Mouse (Mus musculus) heart, embryonic 11.5 days (tissue): ENCODE data around the gene Rgp1. TPM values are rescaled to one million over a fixed set of nuclear protein-coding genes. Genes with fewer than 3 reads are reported as not detected.

ENCODE experiments used
- ATAC-seq: fragments of 200-750 bp; cut with Nextera tagmentation; replicated peaks from 2 replicates; pipeline ENCODE4 v1.8.0; 2017; ENCODE audit warnings: moderate library complexity; ENCODE audit not compliant: insufficient number of reproducible peaks, low FRiP score, low TSS enrichment
- H3K27ac ChIP-seq: fragments of 300-500 bp; sonication (generic); 2 replicates; pipeline ENCODE4 v1.5.1; 2014; ENCODE audit warnings: mild to moderate bottlenecking, low read depth, low read length
- H3K27me3 ChIP-seq: fragments of 300-500 bp; sonication (generic); 2 replicates; pipeline ENCODE4 v1.6.1; 2014; ENCODE audit warnings: mild to moderate bottlenecking, low read length, mixed read lengths; ENCODE audit not compliant: control insufficient read depth, insufficient read depth
- H3K36me3 ChIP-seq: fragments of 300-500 bp; sonication (generic); 2 replicates; pipeline ENCODE4 v1.6.1; 2014; ENCODE audit warnings: mild to moderate bottlenecking, low read length, moderate library complexity, mixed read lengths; ENCODE audit not compliant: control insufficient read depth, insufficient read depth
- H3K4me1 ChIP-seq: fragments of 300-500 bp; sonication (generic); 2 replicates; pipeline ENCODE4 v1.6.1; 2014; ENCODE audit warnings: low read length; ENCODE audit not compliant: control insufficient read depth, insufficient read depth
- H3K4me2 ChIP-seq: fragments of 300-500 bp; sonication (generic); 2 replicates; pipeline ENCODE4 v1.6.1; 2014; ENCODE audit warnings: mild to moderate bottlenecking, moderate library complexity
- H3K4me3 ChIP-seq: fragments of 300-500 bp; sonication (generic); 2 replicates; pipeline ENCODE4 v1.5.1; 2014; ENCODE audit warnings: low read depth, low read length
- H3K9ac ChIP-seq: fragments of 300-500 bp; sonication (generic); 2 replicates; pipeline ENCODE4 v1.6.1; 2014; ENCODE audit warnings: mild to moderate bottlenecking, low read depth, low read length, moderate library complexity
- H3K9me3 ChIP-seq: fragments of 300-500 bp; sonication (generic); replicated peaks from 2 replicates; pipeline ENCODE4 v1.6.1; 2016; ENCODE audit warnings: low read length; ENCODE audit not compliant: control insufficient read depth
- WGBS: fragments of 180-500 bp; shearing (Covaris S2); extraction: QIAGEN DNeasy Blood & Tissue Kit; methylation state at CpG from one replicate; pipeline ENCODE4 v1.1.7; 2014; ENCODE audit not compliant: insufficient replicate concordance; 5-methylcytosine and 5-hydroxymethylcytosine counted together
- microRNA-seq: library from miRNA; unstranded; fragments of <30 nt; microRNA quantifications from one replicate; pipeline ENCODE4, GENCODE M21; 2016; ENCODE audit warnings: borderline number of aligned reads
- polyA plus RNA-seq: library from polyadenylated mRNA; unstranded; fragments of >200 nt; fragmentation: Nextera tagmentation; extraction: Ambion mirVana; gene quantifications from 2 replicates; pipeline ENCODE4 v1.2.1, GENCODE M21; 2014

Rgp1 gene
- polyA plus RNA-seq, 1 experiment from 2014 or later, result 32.5 TPM

- WGBS, result 81% methylated on average over 8 of the region's 8 CpGs
- no peaks in the 10 kb centered on the region for H3K36me3 ChIP-seq
- H3K9me3 ChIP-seq, result no peaks in the 10 kb centered on the region
- ATAC-seq, result no peak
- no peak overlapping the region for H3K9ac ChIP-seq
- H3K27me3 ChIP-seq, result peaks cover 13% of the 10 kb centered on the region
- H3K27ac ChIP-seq, result no peak overlapping the region
- peaks cover 14% of the 10 kb centered on the region for H3K4me1 ChIP-seq
- H3K4me3 ChIP-seq, result no peak overlapping the region
- H3K4me2 ChIP-seq, result no peak overlapping the region
These were observed 54.8 kb downstream of the Rgp1 start for GRCm38 (mm10) chr4:43633296-43633695.

- no peak overlapping the region for H3K4me3 ChIP-seq
- H3K27ac ChIP-seq, result no peak overlapping the region
- H3K36me3 ChIP-seq, result no peaks in the 10 kb centered on the region
- H3K4me2 ChIP-seq, result no peak overlapping the region
- peaks cover 13% of the 10 kb centered on the region for H3K27me3 ChIP-seq
- no peak for ATAC-seq
- 84% methylated on average over 2 of the region's 2 CpGs for WGBS
- no peaks in the 10 kb centered on the region for H3K9me3 ChIP-seq
- peaks cover 14% of the 10 kb centered on the region for H3K4me1 ChIP-seq
- no peak overlapping the region for H3K9ac ChIP-seq
These were observed 55.2 kb downstream of the Rgp1 start for GRCm38 (mm10) chr4:43633736-43634135.

GRCm38 (mm10) chr4:43634621-43635374 is 56.3 kb downstream of the Rgp1 start:
- H3K27me3 ChIP-seq, result peaks cover 13% of the 10 kb centered on the region
- WGBS, result 75% methylated on average over 7 of the region's 7 CpGs
- H3K9me3 ChIP-seq, result no peaks in the 10 kb centered on the region
- no peak overlapping the region for H3K9ac ChIP-seq
- no peak overlapping the region for H3K4me2 ChIP-seq
- peaks cover 14% of the 10 kb centered on the region for H3K4me1 ChIP-seq
- ATAC-seq, result no peak
- no peak overlapping the region for H3K4me3 ChIP-seq
- H3K27ac ChIP-seq, result no peak overlapping the region
- no peaks in the 10 kb centered on the region for H3K36me3 ChIP-seq

- no peak overlapping the region for H3K4me2 ChIP-seq
- no peak overlapping the region for H3K9ac ChIP-seq
- no peaks in the 10 kb centered on the region for H3K36me3 ChIP-seq
- no peak overlapping the region for H3K4me3 ChIP-seq
- no peak overlapping the region for H3K27ac ChIP-seq
- peaks cover 13% of the 10 kb centered on the region for H3K27me3 ChIP-seq
- H3K4me1 ChIP-seq, result peaks cover 11% of the 10 kb centered on the region
- 79% methylated on average over 6 of the region's 6 CpGs for WGBS
- no peak for ATAC-seq
- H3K9me3 ChIP-seq, result no peaks in the 10 kb centered on the region
These were observed 58.2 kb downstream of the Rgp1 start for GRCm38 (mm10) chr4:43636751-43637150.

Small RNAs within 50 kb of the gene (microRNA-seq; reads per million reads assigned to microRNA genes)
- gene Gm25262, result 0.20 reads per million

Other genes with a start within 250 kb of the Rgp1 start
- gene Rusc2, start 196.7 kb upstream of the Rgp1 start, polyA plus RNA-seq, result 6.3 and 7.8 TPM in 2 replicates
- 0.23 TPM in 1 of 2 replicates, not detected in the other for gene Fam166b, start 149.6 kb upstream of the Rgp1 start, polyA plus RNA-seq
- 5.0 and 6.1 TPM in 2 replicates for gene Tesk1, start 136.8 kb upstream of the Rgp1 start, polyA plus RNA-seq
- 1.8 and 3.3 TPM in 2 replicates for gene Cd72, start 124.1 kb upstream of the Rgp1 start, polyA plus RNA-seq
- gene Sit1, start 95.0 kb upstream of the Rgp1 start, polyA plus RNA-seq, result not detected in 2 replicates
- 73.6 and 75.8 TPM in 2 replicates for gene Ccdc107, start 85.8 kb upstream of the Rgp1 start, polyA plus RNA-seq
- 34.2 and 35.7 TPM in 2 replicates for gene Arhgef39, start 79.0 kb upstream of the Rgp1 start, polyA plus RNA-seq
- gene Car9, start 71.7 kb upstream of the Rgp1 start, polyA plus RNA-seq, result 1.7 and 3.2 TPM in 2 replicates
- gene Tpm2, start 55.0 kb upstream of the Rgp1 start, polyA plus RNA-seq, result 155 and 162 TPM in 2 replicates
- gene Creb3, start 16.4 kb upstream of the Rgp1 start, polyA plus RNA-seq, result 59.7 and 77.1 TPM in 2 replicates
- 74.2 and 86.2 TPM in 2 replicates for gene Tln1, start 16.0 kb upstream of the Rgp1 start, polyA plus RNA-seq
- 14.3 and 18.4 TPM in 2 replicates for gene Gba2, start 158 bp downstream of the Rgp1 start, polyA plus RNA-seq
- gene Msmp, start 5.8 kb downstream of the Rgp1 start, polyA plus RNA-seq, result not detected in 2 replicates
- 7.2 and 7.8 TPM in 2 replicates for gene Npr2, start 53.2 kb downstream of the Rgp1 start, polyA plus RNA-seq
- 0.29 and 0.38 TPM in 2 replicates for gene Spag8, start 74.9 kb downstream of the Rgp1 start, polyA plus RNA-seq
- 128 and 131 TPM in 2 replicates for gene Hint2, start 77.8 kb downstream of the Rgp1 start, polyA plus RNA-seq
- gene Tmem8b, start 90.3 kb downstream of the Rgp1 start, polyA plus RNA-seq, result 2.7 and 3.3 TPM in 2 replicates
- gene Fam221b, start 90.4 kb downstream of the Rgp1 start, polyA plus RNA-seq, result 3.4 and 3.9 TPM in 2 replicates
- gene Olfr70, start 122.1 kb downstream of the Rgp1 start, polyA plus RNA-seq, result not detected in 2 replicates
- not detected in 2 replicates for gene Olfr71, start 131.5 kb downstream of the Rgp1 start, polyA plus RNA-seq
- 0.59 and 0.99 TPM in 2 replicates for gene Hrct1, start 148.5 kb downstream of the Rgp1 start, polyA plus RNA-seq
- 0.16 and 0.24 TPM in 2 replicates for gene Spaar, start 151.3 kb downstream of the Rgp1 start, polyA plus RNA-seq
- not detected in 2 replicates for gene Olfr159, start 192.3 kb downstream of the Rgp1 start, polyA plus RNA-seq
- not detected in 2 replicates for gene Olfr156, start 245.2 kb downstream of the Rgp1 start, polyA plus RNA-seq